ENCODE assay signal across 9 mouse cellular contexts in the genomic region with DNA sequence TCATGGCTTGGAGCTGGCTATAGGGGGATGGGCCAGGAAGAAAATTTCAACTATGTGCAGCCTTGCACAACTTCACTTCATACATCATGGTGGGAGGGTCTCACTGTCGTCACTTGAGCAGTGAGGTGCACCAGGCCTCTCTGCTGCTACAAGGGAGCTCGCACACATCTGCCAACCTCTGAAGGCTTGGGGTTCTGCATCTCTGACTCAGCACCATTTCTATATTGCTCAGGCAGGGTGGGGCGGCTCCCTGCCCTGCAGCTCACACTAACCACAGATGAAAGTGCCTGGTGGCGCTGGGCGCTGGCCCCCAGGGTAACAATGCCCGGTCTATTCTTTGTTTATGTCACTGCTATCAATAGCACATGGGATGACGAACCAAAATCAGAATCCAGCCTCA. TPM values are rescaled to one million over a fixed set of nuclear protein-coding genes. Genes with fewer than 3 reads are reported as not detected.
DNase-seq lines count a peak whose midpoint lies in the region; ATAC-seq and TF ChIP-seq lines count a peak whose summit lies in the region.
"Had no signal": no experiment of that assay in that cellular context is flagged by ENCODE, and none has a peak within 500 bp of the region (broad histone marks: within the 10 kb centered on the region; RNA-seq: fewer than 3 reads in every experiment).

No protein-coding gene starts in this region.

- peak overlapping the region; percentile 22; the same call in 1 of the 2 replicates for H3K9ac ChIP-seq in kidney, embryonic 16.5 days (replicated peaks; ENCODE audit: low read length)
- H3K9ac ChIP-seq in intestine, postnatal 0 days (ENCODE audit: low read depth, low read length), result no peak overlapping the region
- H3K9ac ChIP-seq in midbrain, embryonic 14.5 days (replicated peaks; ENCODE audit: low read length), result no peak overlapping the region

- H3K9me3 ChIP-seq in kidney, embryonic 16.5 days (ENCODE audit: low read length), result no peaks in the 10 kb centered on the region
- no peaks in the 10 kb centered on the region for H3K9me3 ChIP-seq in intestine, postnatal 0 days (ENCODE audit: control insufficient read depth)
- no peaks in the 10 kb centered on the region for H3K9me3 ChIP-seq in midbrain, embryonic 14.5 days (ENCODE audit: control insufficient read depth, low read length)

- no peak overlapping the region for H3K4me3 ChIP-seq in kidney, embryonic 16.5 days (ENCODE audit: low read length)
- no peak overlapping the region for H3K4me3 ChIP-seq in brown adipose tissue, adult 24 weeks (ENCODE audit: insufficient read depth, low read depth, low read length)
- no peak overlapping the region for H3K4me3 ChIP-seq in intestine, postnatal 0 days (ENCODE audit: low read depth, low read length)
- H3K4me3 ChIP-seq in midbrain, embryonic 14.5 days (replicated peaks; ENCODE audit: low read depth, low read length), result no peak overlapping the region

- TF ChIP-seq CTCF in intestine, postnatal 0 days (IDR thresholded peaks at IDR 0.05; ENCODE audit: low read depth), result no peak

- H3K27ac ChIP-seq in kidney, embryonic 16.5 days (ENCODE audit: low read length), result peak overlapping the region; percentile 84
- peak overlapping the region; percentile 83 for H3K27ac ChIP-seq in brown adipose tissue, adult 24 weeks (replicated peaks; ENCODE audit: low read depth, low read length)
- H3K27ac ChIP-seq in intestine, postnatal 0 days (ENCODE audit: low read depth, low read length), result peak overlapping the region; percentile 16; the same call in 1 of the 2 replicates
- H3K27ac ChIP-seq in midbrain, embryonic 14.5 days (replicated peaks; ENCODE audit: low read depth, low read length), result no peak overlapping the region

- WGBS in kidney, embryonic 16.5 days, result 55% methylated on average over 7 of the region's 7 CpGs
- 47% methylated on average over 7 of the region's 7 CpGs for WGBS in intestine, postnatal 0 days
- WGBS in midbrain, embryonic 14.5 days, result 86% methylated on average over 7 of the region's 7 CpGs

- H3K4me1 ChIP-seq in kidney, embryonic 16.5 days (ENCODE audit: insufficient read depth, low read length), result peaks cover 36% of the 10 kb centered on the region
- peaks cover 53% of the 10 kb centered on the region for H3K4me1 ChIP-seq in brown adipose tissue, adult 24 weeks (ENCODE audit: control insufficient read depth, insufficient read depth, insufficient read length, low read length)
- peaks cover 12% of the 10 kb centered on the region for H3K4me1 ChIP-seq in intestine, postnatal 0 days (replicated peaks; ENCODE audit: control insufficient read depth, insufficient read depth, low read length)
- no peaks in the 10 kb centered on the region for H3K4me1 ChIP-seq in midbrain, embryonic 14.5 days (ENCODE audit: control insufficient read depth, insufficient read depth, low read length)

- H3K27me3 ChIP-seq in kidney, embryonic 16.5 days (ENCODE audit: insufficient read depth, low read length), result no peaks in the 10 kb centered on the region
- no peaks in the 10 kb centered on the region for H3K27me3 ChIP-seq in intestine, postnatal 0 days (replicated peaks; ENCODE audit: control insufficient read depth, insufficient read depth, low read length)
- no peaks in the 10 kb centered on the region for H3K27me3 ChIP-seq in midbrain, embryonic 14.5 days (ENCODE audit: control insufficient read depth, insufficient read depth, low read length)

- no peak for DNase-seq in kidney, adult 11 months
- no peak for DNase-seq in adrenal gland, adult 2 months
- no peak for DNase-seq in midbrain, embryonic 14.5 days
- no peak for DNase-seq in urinary bladder, postnatal 4 days (ENCODE audit: low spot score in 2 of 2)

- no peak overlapping the region for H3K4me2 ChIP-seq in kidney, embryonic 16.5 days (replicated peaks; ENCODE audit: low read depth, low read length)
- no peak overlapping the region for H3K4me2 ChIP-seq in intestine, postnatal 0 days (replicated peaks; ENCODE audit: low read depth)
- H3K4me2 ChIP-seq in midbrain, embryonic 14.5 days (ENCODE audit: low read length), result no peak overlapping the region

- peaks cover 19% of the 10 kb centered on the region for H3K36me3 ChIP-seq in kidney, embryonic 16.5 days (ENCODE audit: insufficient read depth, low read length)
- H3K36me3 ChIP-seq in intestine, postnatal 0 days (ENCODE audit: control insufficient read depth, insufficient read depth), result peaks cover 54% of the 10 kb centered on the region; the same call in 1 of the 2 replicates
- H3K36me3 ChIP-seq in midbrain, embryonic 14.5 days (ENCODE audit: control insufficient read depth, insufficient read depth, low read length), result peaks cover 20% of the 10 kb centered on the region

- ATAC-seq in kidney, embryonic 16.5 days (ENCODE audit: low FRiP score, low TSS enrichment), result peak; percentile 71
- peak; percentile 29; the same call in 1 of the 2 replicates for ATAC-seq in intestine, postnatal 0 days
- peak; percentile 94 for ATAC-seq in megakaryocyte, adult 5-6 weeks (ENCODE audit: poor library complexity, severe bottlenecking)
- no peak for ATAC-seq in midbrain, embryonic 14.5 days (ENCODE audit: low FRiP score, low TSS enrichment)

RNA-seq across cellular contexts. Expression of gene Pola2, which starts 19.0 kb away (rescaled TPM):
- 77.7 and 82.1 TPM in 2 replicates for polyA plus RNA-seq in kidney, embryonic 16.5 days (2015; fragmentation: Nextera tagmentation; extraction: Ambion mirVana)
- 6.5 and 7.0 TPM in 2 replicates for polyA plus RNA-seq in brown adipose tissue, adult 24 weeks (2012; ENCODE audit: insufficient read depth, insufficient read length, missing spikeins)
- polyA plus RNA-seq in intestine, postnatal 0 days (2015; fragmentation: Nextera tagmentation; extraction: Ambion mirVana), result 23.5 and 23.9 TPM in 2 replicates
- 36.9 and 37.7 TPM in 2 replicates for total RNA-seq in megakaryocyte, adult 5-6 weeks (2015)
- total RNA-seq in megakaryocyte, adult 5-6 weeks (2017), result 29.0 and 33.7 TPM in 2 replicates
- total RNA-seq in adrenal gland, adult 2 months (2021), result 10 to 100 TPM; 15.9 to 20.4 TPM
- 36.0 and 41.0 TPM in 2 replicates for polyA plus RNA-seq in adrenal gland, adult 2 months (2012; rRNA removed)
- polyA plus RNA-seq in midbrain, embryonic 14.5 days (2014; fragmentation: Nextera tagmentation; extraction: Ambion mirVana), result 17.6 and 23.4 TPM in 2 replicates

RNA-seq across cellular contexts. Expression of gene Cdc42ep2, which starts 20.4 kb away (rescaled TPM):
- 16.5 and 17.3 TPM in 2 replicates for polyA plus RNA-seq in kidney, embryonic 16.5 days (2015; fragmentation: Nextera tagmentation; extraction: Ambion mirVana)
- 4.0 and 5.4 TPM in 2 replicates for polyA plus RNA-seq in brown adipose tissue, adult 24 weeks (2012; ENCODE audit: insufficient read depth, insufficient read length, missing spikeins)
- polyA plus RNA-seq in intestine, postnatal 0 days (2015; fragmentation: Nextera tagmentation; extraction: Ambion mirVana), result 6.5 and 6.6 TPM in 2 replicates
- 3.0 and 3.4 TPM in 2 replicates for total RNA-seq in megakaryocyte, adult 5-6 weeks (2015)
- 1.7 and 1.9 TPM in 2 replicates for total RNA-seq in megakaryocyte, adult 5-6 weeks (2017)
- total RNA-seq in adrenal gland, adult 2 months (2021), result 1 to 10 TPM; 5.5 to 8.0 TPM
- polyA plus RNA-seq in adrenal gland, adult 2 months (2012; rRNA removed), result 5.6 and 5.9 TPM in 2 replicates
- polyA plus RNA-seq in midbrain, embryonic 14.5 days (2014; fragmentation: Nextera tagmentation; extraction: Ambion mirVana), result 12.3 and 16.2 TPM in 2 replicates

RNA-seq across cellular contexts. Expression of gene Dpf2, which starts 32.2 kb away (rescaled TPM):
- 185 and 188 TPM in 2 replicates for polyA plus RNA-seq in kidney, embryonic 16.5 days (2015; fragmentation: Nextera tagmentation; extraction: Ambion mirVana)
- 22.6 and 36.6 TPM in 2 replicates for polyA plus RNA-seq in brown adipose tissue, adult 24 weeks (2012; ENCODE audit: insufficient read depth, insufficient read length, missing spikeins)
- polyA plus RNA-seq in intestine, postnatal 0 days (2015; fragmentation: Nextera tagmentation; extraction: Ambion mirVana), result 49.9 and 51.9 TPM in 2 replicates
- 52.2 and 52.4 TPM in 2 replicates for total RNA-seq in megakaryocyte, adult 5-6 weeks (2015)
- 88.7 and 107 TPM in 2 replicates for total RNA-seq in megakaryocyte, adult 5-6 weeks (2017)
- total RNA-seq in adrenal gland, adult 2 months (2021), result 100 to 1,000 TPM in 1 of 2 experiments, 10 to 100 TPM in 1; 90.6 to 125 TPM
- 51.7 and 56.3 TPM in 2 replicates for polyA plus RNA-seq in adrenal gland, adult 2 months (2012; rRNA removed)
- polyA plus RNA-seq in midbrain, embryonic 14.5 days (2014; fragmentation: Nextera tagmentation; extraction: Ambion mirVana), result 96.6 and 108 TPM in 2 replicates

RNA-seq across cellular contexts. Expression of gene Slc22a20, which starts 40.9 kb away (rescaled TPM):
- polyA plus RNA-seq in kidney, embryonic 16.5 days (2015; fragmentation: Nextera tagmentation; extraction: Ambion mirVana), result not detected in 2 replicates
- not detected in 2 replicates for polyA plus RNA-seq in brown adipose tissue, adult 24 weeks (2012; ENCODE audit: insufficient read depth, insufficient read length, missing spikeins)
- not detected in 2 replicates for polyA plus RNA-seq in intestine, postnatal 0 days (2015; fragmentation: Nextera tagmentation; extraction: Ambion mirVana)
- total RNA-seq in megakaryocyte, adult 5-6 weeks (2015), result 0.16 and 0.20 TPM in 2 replicates
- total RNA-seq in megakaryocyte, adult 5-6 weeks (2017), result 1.1 and 1.2 TPM in 2 replicates
- not detected for total RNA-seq in adrenal gland, adult 2 months (2021)
- not detected in 2 replicates for polyA plus RNA-seq in adrenal gland, adult 2 months (2012; rRNA removed)
- not detected in 2 replicates for polyA plus RNA-seq in midbrain, embryonic 14.5 days (2014; fragmentation: Nextera tagmentation; extraction: Ambion mirVana)
- polyA plus RNA-seq: macrophage had no signal

RNA-seq across cellular contexts. Expression of gene Tigd3, which starts 51.1 kb away (rescaled TPM):
- polyA plus RNA-seq in kidney, embryonic 16.5 days (2015; fragmentation: Nextera tagmentation; extraction: Ambion mirVana), result 3.7 and 4.4 TPM in 2 replicates
- polyA plus RNA-seq in brown adipose tissue, adult 24 weeks (2012; ENCODE audit: insufficient read depth, insufficient read length, missing spikeins), result not detected in 2 replicates
- 1.0 and 1.2 TPM in 2 replicates for polyA plus RNA-seq in intestine, postnatal 0 days (2015; fragmentation: Nextera tagmentation; extraction: Ambion mirVana)
- total RNA-seq in megakaryocyte, adult 5-6 weeks (2015), result 0.54 and 0.59 TPM in 2 replicates
- total RNA-seq in megakaryocyte, adult 5-6 weeks (2017), result 1.0 and 1.8 TPM in 2 replicates
- 1 to 10 TPM; 1.0 to 1.1 TPM for total RNA-seq in adrenal gland, adult 2 months (2021)
- polyA plus RNA-seq in adrenal gland, adult 2 months (2012; rRNA removed), result 0.48 and 0.53 TPM in 2 replicates
- 9.9 and 10.8 TPM in 2 replicates for polyA plus RNA-seq in midbrain, embryonic 14.5 days (2014; fragmentation: Nextera tagmentation; extraction: Ambion mirVana)
